Mouse (Mus musculus): ENCODE results near the gene Ppdpf. TPM values are rescaled to one million over a fixed set of nuclear protein-coding genes. Genes with fewer than 3 reads are reported as not detected.
A peak's percentile ranks its signal among the peaks of the same experiment; 100 is the strongest.

Ppdpf gene
- polyA plus RNA-seq, 1 experiment = 37.8 TPM

DNA sequence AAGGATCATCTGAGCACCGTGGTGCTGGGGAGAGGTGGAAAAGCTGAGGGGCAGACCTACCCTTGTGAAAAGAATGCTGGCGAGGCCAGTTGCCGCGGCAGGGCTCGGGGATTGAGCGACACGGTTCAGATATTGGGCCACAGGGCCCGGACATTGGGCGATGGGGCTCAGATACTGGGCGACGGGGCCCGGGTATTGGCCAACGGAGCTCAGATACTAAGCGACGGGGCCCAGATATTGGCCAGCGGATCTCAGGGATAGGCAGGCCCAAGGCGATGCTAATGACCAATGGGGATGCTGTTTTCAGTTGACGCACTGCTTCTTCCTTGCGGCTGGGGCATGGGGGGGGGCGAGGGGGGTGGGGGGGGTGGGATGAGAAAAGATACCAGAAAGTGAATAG lies 44.1 kb downstream of the Ppdpf start:
- H3K27ac ChIP-seq (ENCODE audit: insufficient read depth, low read length) = no peak overlapping the region
- no peaks in the 10 kb centered on the region for H3K4me1 ChIP-seq (ENCODE audit: control insufficient read depth, insufficient read depth, low read length)
- H3K4me3 ChIP-seq (ENCODE audit: insufficient read depth, low read length) = no peak overlapping the region
- TF ChIP-seq POLR2A (IDR thresholded peaks at IDR 0.05; ENCODE audit: low read depth, low read length) (no peak), CTCF (IDR thresholded peaks at IDR 0.05; ENCODE audit: borderline replicate concordance, insufficient read depth, low read length) (no peak)

DNA sequence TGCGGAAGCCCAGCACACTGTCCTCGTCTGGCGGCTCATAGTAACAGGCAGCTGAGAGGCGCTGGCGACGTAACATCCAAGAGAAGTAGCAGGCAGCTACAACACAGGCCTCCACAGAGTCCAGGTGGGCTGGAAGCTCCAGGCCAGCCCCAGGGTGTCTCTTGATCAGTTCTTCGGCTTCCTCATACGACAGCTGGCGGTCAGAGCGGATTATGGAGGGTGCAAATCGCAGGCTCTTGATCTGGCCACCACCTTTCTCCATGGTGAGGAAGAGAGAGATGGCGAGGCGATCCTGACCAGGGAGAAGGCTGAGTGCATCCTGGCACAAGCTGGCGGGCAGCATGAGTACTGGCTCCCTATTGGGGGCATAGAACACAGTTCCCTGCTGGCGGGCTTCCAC lies 46.4 kb downstream of the Ppdpf start:
- Histone ChIP-seq H3K27ac (ENCODE audit: insufficient read depth, low read length) (no peak overlapping the region), H3K4me1 (ENCODE audit: control insufficient read depth, insufficient read depth, low read length) (no peaks in the 10 kb centered on the region), H3K4me3 (ENCODE audit: insufficient read depth, low read length) (no peak overlapping the region)
- TF ChIP-seq CTCF (IDR thresholded peaks at IDR 0.05; ENCODE audit: borderline replicate concordance, insufficient read depth, low read length) (no peak), POLR2A (IDR thresholded peaks at IDR 0.05; ENCODE audit: low read depth, low read length) (no peak)

DNA sequence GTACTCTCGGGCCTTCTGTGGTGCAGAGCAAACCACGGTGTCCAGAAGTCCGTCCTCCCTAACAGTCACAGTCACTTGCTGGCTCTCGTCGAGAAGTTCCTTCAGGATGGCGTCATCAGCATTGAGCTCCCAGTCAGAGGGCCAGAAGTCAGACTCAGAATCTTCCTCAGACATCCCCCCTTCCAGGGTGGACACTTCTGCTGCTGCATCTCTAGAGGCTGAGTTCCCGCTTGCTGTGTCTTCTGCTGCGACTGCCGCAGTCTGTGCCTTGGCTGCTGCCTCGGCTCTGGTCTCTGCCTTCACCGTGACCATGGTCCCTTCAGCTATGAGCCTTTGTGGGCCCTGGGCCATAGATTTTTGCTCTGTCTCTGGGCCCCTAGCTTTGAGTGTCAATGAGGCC lies 47.6 kb downstream of the Ppdpf start:
- H3K4me3 ChIP-seq (ENCODE audit: insufficient read depth, low read length) = no peak overlapping the region

DNA sequence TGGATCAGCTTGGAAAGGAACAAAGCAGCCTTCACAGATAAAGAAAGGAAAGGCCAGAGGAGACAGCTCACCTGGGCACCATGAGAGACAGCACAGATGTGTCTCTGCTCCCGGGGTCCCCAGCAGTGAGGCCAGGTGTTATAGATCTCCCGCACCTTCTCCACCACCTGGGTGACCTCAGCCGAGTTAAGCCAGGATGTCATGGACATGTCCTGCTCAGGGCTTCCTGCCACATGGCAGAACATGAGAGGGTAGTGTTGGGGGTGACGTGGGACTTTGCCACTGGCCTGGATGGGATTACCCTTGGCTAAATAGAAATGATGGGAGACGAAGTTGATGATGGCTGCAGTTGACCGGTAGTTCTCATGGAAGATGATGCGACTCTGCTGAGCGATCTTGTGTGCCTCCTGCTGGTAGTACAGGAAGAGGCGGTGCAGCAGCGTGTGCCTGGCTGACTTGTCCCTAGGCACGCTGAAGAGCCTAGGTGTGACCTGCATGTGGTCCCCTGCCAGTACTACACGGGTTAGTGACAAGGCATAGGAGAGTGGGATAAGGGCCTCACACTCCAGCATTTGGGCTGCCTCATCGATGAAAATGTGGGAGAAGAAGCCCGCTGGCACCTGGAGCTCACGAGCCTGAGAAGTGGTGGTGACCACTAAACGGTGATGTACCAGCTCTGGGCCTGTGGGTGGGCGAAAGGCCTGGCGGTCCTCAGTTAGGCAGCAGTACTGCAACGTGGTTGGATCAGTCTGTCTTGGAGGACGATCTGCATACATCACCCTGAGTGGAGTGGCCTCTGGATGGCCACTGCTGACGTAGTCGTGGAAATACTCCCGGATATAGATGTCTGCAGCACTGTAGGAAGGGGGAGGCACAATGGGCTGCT lies 48.9 kb downstream of the Ppdpf start:
- no peaks in the 10 kb centered on the region for H3K4me1 ChIP-seq (ENCODE audit: control insufficient read depth, insufficient read depth, low read length)
- peak; percentile 20; the same call in 1 of the 2 replicates for TF ChIP-seq CTCF (IDR thresholded peaks at IDR 0.05; ENCODE audit: borderline replicate concordance, insufficient read depth, low read length)
- no peak for TF ChIP-seq POLR2A (IDR thresholded peaks at IDR 0.05; ENCODE audit: low read depth, low read length)
- H3K4me3 ChIP-seq (ENCODE audit: insufficient read depth, low read length) = no peak overlapping the region
- H3K27ac ChIP-seq (ENCODE audit: insufficient read depth, low read length) = no peak overlapping the region

More for the DNA sequence above, 47.6 kb downstream of the Ppdpf start:
- H3K4me1 ChIP-seq (ENCODE audit: control insufficient read depth, insufficient read depth, low read length) = no peaks in the 10 kb centered on the region
- TF ChIP-seq CTCF (IDR thresholded peaks at IDR 0.05; ENCODE audit: borderline replicate concordance, insufficient read depth, low read length) (no peak), POLR2A (IDR thresholded peaks at IDR 0.05; ENCODE audit: low read depth, low read length) (no peak)
- H3K27ac ChIP-seq (ENCODE audit: insufficient read depth, low read length) = no peak overlapping the region

DNA sequence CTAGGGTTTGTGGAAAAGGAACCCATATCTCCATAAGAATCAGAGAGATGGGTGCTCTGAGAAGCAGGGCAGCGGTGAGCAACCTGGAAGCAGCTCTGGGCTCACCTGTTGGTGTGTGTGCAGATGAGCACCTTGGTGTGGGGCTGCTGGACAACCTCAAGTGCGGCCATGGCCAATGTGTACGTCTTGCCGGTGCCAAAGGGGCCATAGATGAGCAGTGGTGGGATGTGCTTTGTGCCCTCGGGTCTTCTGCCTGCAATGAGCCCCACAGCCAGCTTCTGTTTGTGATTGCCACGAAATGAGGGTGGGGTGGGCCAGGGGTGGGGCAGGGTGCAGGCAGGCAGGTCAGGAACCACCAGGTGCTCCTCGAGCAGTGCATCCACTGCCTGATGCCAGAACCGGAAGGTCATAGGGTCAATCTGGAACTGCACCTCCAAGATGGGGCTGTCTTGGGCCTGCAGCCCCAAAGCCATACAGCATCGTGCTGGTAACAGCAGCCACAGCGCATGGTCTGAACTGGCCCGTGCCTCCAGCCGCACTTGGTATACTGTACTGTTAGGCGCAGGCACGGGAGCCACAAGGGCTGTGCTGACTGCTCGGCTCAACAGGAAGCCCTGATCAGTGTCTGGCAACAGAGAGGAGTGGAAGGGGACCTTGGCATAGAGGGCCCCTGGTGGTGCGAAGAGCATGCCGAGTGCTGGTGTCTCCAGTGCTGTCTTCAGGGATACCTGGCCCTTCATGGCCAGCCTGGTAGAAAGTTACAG lies 50.4 kb downstream of the Ppdpf start:
- H3K4me3 ChIP-seq (ENCODE audit: insufficient read depth, low read length) = no peak overlapping the region
- TF ChIP-seq POLR2A (IDR thresholded peaks at IDR 0.05; ENCODE audit: low read depth, low read length) (no peak), CTCF (IDR thresholded peaks at IDR 0.05; ENCODE audit: borderline replicate concordance, insufficient read depth, low read length) (no peak)
- no peak overlapping the region for H3K27ac ChIP-seq (ENCODE audit: insufficient read depth, low read length)
- H3K4me1 ChIP-seq (ENCODE audit: control insufficient read depth, insufficient read depth, low read length) = no peaks in the 10 kb centered on the region

DNA sequence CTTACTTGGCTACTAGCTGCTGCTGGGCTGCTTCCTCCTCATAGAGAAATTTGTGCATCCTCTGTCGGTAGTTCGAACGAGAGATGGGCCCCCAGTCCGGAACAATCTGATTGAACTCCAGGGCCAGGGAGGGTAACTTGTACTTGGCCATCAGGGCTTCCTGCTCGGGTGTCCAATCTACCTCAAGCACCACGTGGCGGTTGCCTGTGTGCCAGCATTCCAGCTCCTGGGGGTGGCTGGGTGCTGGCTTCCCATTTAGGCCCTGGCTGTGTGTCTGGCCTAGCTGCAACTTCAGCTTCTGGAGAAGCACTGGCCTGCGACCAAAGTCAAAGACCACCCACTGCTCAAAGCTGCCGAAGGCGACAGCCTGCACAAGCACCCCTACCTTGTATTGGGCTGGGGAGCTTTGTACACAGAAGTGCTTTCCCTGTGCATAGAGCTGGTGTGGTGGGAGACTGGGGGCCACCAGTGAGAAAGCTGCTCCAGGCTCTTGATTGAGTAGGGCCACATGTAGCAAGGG lies 51.1 kb downstream of the Ppdpf start:
- no peaks in the 10 kb centered on the region for H3K4me1 ChIP-seq (ENCODE audit: control insufficient read depth, insufficient read depth, low read length)
- no peak overlapping the region for H3K4me3 ChIP-seq (ENCODE audit: insufficient read depth, low read length)
- TF ChIP-seq POLR2A (IDR thresholded peaks at IDR 0.05; ENCODE audit: low read depth, low read length) = no peak
- no peak for TF ChIP-seq CTCF (IDR thresholded peaks at IDR 0.05; ENCODE audit: borderline replicate concordance, insufficient read depth, low read length)
- no peak overlapping the region for H3K27ac ChIP-seq (ENCODE audit: insufficient read depth, low read length)

Other genes with a start within 250 kb of the Ppdpf start
- 1.5 and 3.1 TPM in 2 replicates for gene Nkain4, start 232.5 kb upstream of the Ppdpf start, polyA plus RNA-seq (2011; ENCODE audit: insufficient read length, low read depth, missing spikeins)
- 88.3 and 96.5 TPM in 2 replicates for gene Arfgap1, start 220.0 kb upstream of the Ppdpf start, polyA plus RNA-seq (2011; ENCODE audit: insufficient read length, low read depth, missing spikeins)
- 0.23 and 0.40 TPM in 2 replicates for gene Col20a1, start 200.7 kb upstream of the Ppdpf start, polyA plus RNA-seq (2011; ENCODE audit: insufficient read length, low read depth, missing spikeins)
- gene Chrna4, start 143.7 kb upstream of the Ppdpf start, polyA plus RNA-seq (2011; ENCODE audit: insufficient read length, low read depth, missing spikeins) = not detected in 2 replicates
- not detected in 2 replicates for gene Kcnq2, start 51.9 kb upstream of the Ppdpf start, polyA plus RNA-seq (2011; ENCODE audit: insufficient read length, low read depth, missing spikeins)
- not detected in 2 replicates for gene Eef1a2, start 30.2 kb upstream of the Ppdpf start, polyA plus RNA-seq (2011; ENCODE audit: insufficient read length, low read depth, missing spikeins)
- gene Ptk6, start 15.5 kb downstream of the Ppdpf start, polyA plus RNA-seq (2011; ENCODE audit: insufficient read length, low read depth, missing spikeins) = not detected in 2 replicates
- not detected in 2 replicates for gene Srms, start 25.9 kb downstream of the Ppdpf start, polyA plus RNA-seq (2011; ENCODE audit: insufficient read length, low read depth, missing spikeins)
- not detected in 2 replicates for gene Fndc11, start 32.8 kb downstream of the Ppdpf start, polyA plus RNA-seq (2011; ENCODE audit: insufficient read length, low read depth, missing spikeins)
- gene Helz2, start 54.8 kb downstream of the Ppdpf start, polyA plus RNA-seq (2011; ENCODE audit: insufficient read length, low read depth, missing spikeins) = 10.5 and 12.3 TPM in 2 replicates
- gene Gmeb2, start 100.8 kb downstream of the Ppdpf start, polyA plus RNA-seq (2011; ENCODE audit: insufficient read length, low read depth, missing spikeins) = 20.0 and 23.6 TPM in 2 replicates
- not detected in 2 replicates for gene Stmn3, start 127.3 kb downstream of the Ppdpf start, polyA plus RNA-seq (2011; ENCODE audit: insufficient read length, low read depth, missing spikeins)
- 40.8 and 43.5 TPM in 2 replicates for gene Rtel1, start 132.5 kb downstream of the Ppdpf start, polyA plus RNA-seq (2011; ENCODE audit: insufficient read length, low read depth, missing spikeins)
- 13.5 and 19.1 TPM in 2 replicates for gene Zgpat, start 177.7 kb downstream of the Ppdpf start, polyA plus RNA-seq (2011; ENCODE audit: insufficient read length, low read depth, missing spikeins)
- 32.8 and 37.6 TPM in 2 replicates for gene Arfrp1, start 178.2 kb downstream of the Ppdpf start, polyA plus RNA-seq (2011; ENCODE audit: insufficient read length, low read depth, missing spikeins)
- 6.8 and 8.1 TPM in 2 replicates for gene Lime1, start 192.8 kb downstream of the Ppdpf start, polyA plus RNA-seq (2011; ENCODE audit: insufficient read length, low read depth, missing spikeins)

All from embryonic fibroblast, embryonic 13.5 days (primary cell).